ENCODE assay signal across 8 mouse cellular contexts in genomic region chr12:79089182-79089812, GRCm38 (mm10). TPM values are rescaled to one million over a fixed set of nuclear protein-coding genes. Genes with fewer than 3 reads are reported as not detected.
DNase-seq lines count a peak whose midpoint lies in the region; ATAC-seq and TF ChIP-seq lines count a peak whose summit lies in the region.

Gene Pigh (minus strand): TSS chr12:79089651.

- H3K4me2 ChIP-seq in embryonic facial prominence, embryonic 15.5 days (replicated peaks) = peak within 1 kb of the TSS; percentile 64
- peak within 1 kb of the TSS; percentile 51 for H3K4me2 ChIP-seq in kidney, embryonic 14.5 days (replicated peaks; ENCODE audit: low read depth, low read length)
- H3K4me2 ChIP-seq in limb, embryonic 15.5 days = peak within 1 kb of the TSS; percentile 57

- peak within 1 kb of the TSS; percentile 30; the same call in 1 of the 2 replicates for H3K27ac ChIP-seq in bone marrow, adult 2 months (ENCODE audit: control insufficient read depth, insufficient read depth, low read depth, low read length, poor library complexity)
- peak within 1 kb of the TSS; percentile 73 for H3K27ac ChIP-seq in embryonic facial prominence, embryonic 15.5 days (replicated peaks)
- H3K27ac ChIP-seq in kidney, embryonic 14.5 days (ENCODE audit: low read depth, low read length) = no peak within 1 kb of the TSS
- peak within 1 kb of the TSS; percentile 65; the same call in 1 of the 2 replicates for H3K27ac ChIP-seq in limb, embryonic 15.5 days

- H3K4me3 ChIP-seq in bone marrow, adult 2 months (replicated peaks; ENCODE audit: control insufficient read depth, low read depth, low read length) = peak within 1 kb of the TSS; percentile 83
- peak within 1 kb of the TSS; percentile 89 for H3K4me3 ChIP-seq in embryonic facial prominence, embryonic 15.5 days (replicated peaks)
- H3K4me3 ChIP-seq in kidney, embryonic 14.5 days (ENCODE audit: low read length) = peak within 1 kb of the TSS; percentile 73
- H3K4me3 ChIP-seq in limb, embryonic 15.5 days = peak within 1 kb of the TSS; percentile 92

- H3K27me3 ChIP-seq in embryonic facial prominence, embryonic 15.5 days = no peaks in the 10 kb centered on the region
- no peaks in the 10 kb centered on the region for H3K27me3 ChIP-seq in kidney, embryonic 14.5 days (ENCODE audit: control insufficient read depth, insufficient read depth, low read length)
- no peaks in the 10 kb centered on the region for H3K27me3 ChIP-seq in limb, embryonic 15.5 days

- peaks cover 4% of the 10 kb centered on the region; the same call in 1 of the 2 replicates for H3K36me3 ChIP-seq in embryonic facial prominence, embryonic 15.5 days
- H3K36me3 ChIP-seq in kidney, embryonic 14.5 days (ENCODE audit: control insufficient read depth, insufficient read depth, low read length) = no peaks in the 10 kb centered on the region
- peaks cover 11% of the 10 kb centered on the region for H3K36me3 ChIP-seq in limb, embryonic 15.5 days

- H3K9me3 ChIP-seq in embryonic facial prominence, embryonic 15.5 days (replicated peaks) = no peaks in the 10 kb centered on the region
- no peaks in the 10 kb centered on the region for H3K9me3 ChIP-seq in kidney, embryonic 14.5 days (ENCODE audit: control insufficient read depth, low read length)
- no peaks in the 10 kb centered on the region for H3K9me3 ChIP-seq in limb, embryonic 15.5 days

- DNase-seq in 416B (ENCODE audit: low read depth) = peak; percentile 90
- peak; percentile 81 for DNase-seq in heart, adult 8-10 months (ENCODE audit: low spot score)
- peak; percentile 42 to 64 for DNase-seq in monocyte, adult 2 months (ENCODE audit: low read depth in 1 of 2, low spot score in 2 of 2)
- peak; percentile 89 to 90 for DNase-seq in spleen, postnatal 36 days (ENCODE audit: low spot score in 2 of 2)

- H3K4me1 ChIP-seq in bone marrow, adult 2 months (ENCODE audit: control insufficient read depth, insufficient read depth, low read length) = peaks cover 2% of the 10 kb centered on the region
- H3K4me1 ChIP-seq in embryonic facial prominence, embryonic 15.5 days = peaks cover 6% of the 10 kb centered on the region; the same call in 1 of the 2 replicates
- H3K4me1 ChIP-seq in kidney, embryonic 14.5 days (ENCODE audit: control insufficient read depth, insufficient read depth, low read length) = no peaks in the 10 kb centered on the region
- peaks cover 6% of the 10 kb centered on the region; the same call in 1 of the 2 replicates for H3K4me1 ChIP-seq in limb, embryonic 15.5 days

- peak within 1 kb of the TSS; percentile 79 for H3K9ac ChIP-seq in embryonic facial prominence, embryonic 15.5 days
- H3K9ac ChIP-seq in kidney, embryonic 14.5 days (ENCODE audit: low read depth, low read length) = peak within 1 kb of the TSS; percentile 80
- H3K9ac ChIP-seq in limb, embryonic 15.5 days = peak within 1 kb of the TSS; percentile 87

- ATAC-seq in embryonic facial prominence, embryonic 15.5 days (ENCODE audit: insufficient number of reproducible peaks, low FRiP score, low TSS enrichment, low read depth) = peak; percentile 94
- ATAC-seq in kidney, embryonic 14.5 days (ENCODE audit: low FRiP score, low TSS enrichment) = peak; percentile 98
- ATAC-seq in limb, embryonic 15.5 days (ENCODE audit: insufficient number of reproducible peaks, low FRiP score, low TSS enrichment, low read depth) = peak; percentile 90

- WGBS in bone marrow, adult 2 months = under 1% methylated on average over 50 of the region's 53 CpGs
- WGBS in embryonic facial prominence, embryonic 15.5 days = under 1% methylated on average over 53 of the region's 53 CpGs
- under 1% methylated on average over 53 of the region's 53 CpGs for WGBS in kidney, embryonic 14.5 days
- under 1% methylated on average over 53 of the region's 53 CpGs for WGBS in limb, embryonic 15.5 days

- 0 out of 2 replicates have a peak, but pooled peaks have one; percentile 3 for TF ChIP-seq CTCF in bone marrow, adult 2 months (IDR thresholded peaks at IDR 0.05; ENCODE audit: control insufficient read depth, insufficient read depth, low read length)

- peak; percentile 80; the same call in 1 of the 2 replicates for TF ChIP-seq POLR2A in bone marrow, adult 2 months (IDR thresholded peaks at IDR 0.05; ENCODE audit: borderline replicate concordance, control insufficient read depth, low read depth, low read length)

RNA-seq across cellular contexts. Expression of gene Pigh, which starts in this region (rescaled TPM):
- 0.57 and 3.6 TPM in 2 replicates for polyA plus RNA-seq in bone marrow, adult 2 months (2011; ENCODE audit: insufficient read depth, insufficient read length, low replicate concordance, missing spikeins)
- 32.6 and 34.8 TPM in 2 replicates for polyA plus RNA-seq in embryonic facial prominence, embryonic 15.5 days (2015; fragmentation: Nextera tagmentation; extraction: Ambion mirVana)
- total RNA-seq in heart, adult 8-10 months (2022) = 1 to 10 TPM; 2.6 to 4.7 (median 3.5) TPM
- polyA plus RNA-seq in kidney, embryonic 14.5 days (2014; fragmentation: Nextera tagmentation; extraction: Ambion mirVana) = 27.1 and 36.4 TPM in 2 replicates
- polyA plus RNA-seq in limb, embryonic 15.5 days (2015; fragmentation: Nextera tagmentation; extraction: Ambion mirVana) = 35.4 and 36.1 TPM in 2 replicates
